Mouse (Mus musculus) thymus, adult 18-20 months (tissue): Measurements from ENCODE around the gene BC107364.
"Not testable (repeated sequence)": the region's sequence is repeated elsewhere in the genome, so short reads cannot be mapped to it uniquely, and the experiment has no call there.

Source experiments
- DNase-seq, 2 experiments: peaks; one replicate each; pipeline ENCODE4 v3.0.0; 2022; ENCODE audit warnings: mixed read lengths in 2 of 2

Gene BC107364

GRCm38 (mm10) chr3:96410966-96411365, 41.1 kb downstream of the BC107364 start:
- no peak for DNase-seq

DNA sequence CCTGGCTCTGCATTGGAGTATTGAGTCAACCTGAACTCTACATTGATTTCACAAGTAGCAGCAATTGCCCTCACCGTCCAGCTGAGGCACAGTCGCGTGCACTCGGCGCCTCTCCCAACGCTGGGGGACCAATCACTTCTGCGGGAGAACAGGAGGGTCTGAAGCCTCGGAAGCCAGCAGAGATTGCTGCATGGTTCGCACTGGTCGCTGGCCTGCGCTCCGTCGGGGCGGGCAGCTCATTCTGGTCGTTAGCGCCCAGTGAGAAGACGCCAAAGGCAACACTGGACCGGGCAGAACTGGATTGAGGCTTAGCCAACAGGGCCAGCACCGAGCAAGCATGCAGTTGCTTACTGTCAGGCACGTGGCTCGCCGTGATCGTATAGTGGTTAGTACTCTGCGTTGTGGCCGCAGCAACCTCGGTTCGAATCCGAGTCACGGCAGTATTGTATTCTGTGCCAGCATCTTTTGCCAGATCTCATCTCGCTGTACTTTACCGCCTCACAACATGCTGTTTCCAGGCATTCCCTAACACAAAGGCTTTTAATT, 42.3 kb downstream of the BC107364 start:
- DNase-seq, result no peak

DNA sequence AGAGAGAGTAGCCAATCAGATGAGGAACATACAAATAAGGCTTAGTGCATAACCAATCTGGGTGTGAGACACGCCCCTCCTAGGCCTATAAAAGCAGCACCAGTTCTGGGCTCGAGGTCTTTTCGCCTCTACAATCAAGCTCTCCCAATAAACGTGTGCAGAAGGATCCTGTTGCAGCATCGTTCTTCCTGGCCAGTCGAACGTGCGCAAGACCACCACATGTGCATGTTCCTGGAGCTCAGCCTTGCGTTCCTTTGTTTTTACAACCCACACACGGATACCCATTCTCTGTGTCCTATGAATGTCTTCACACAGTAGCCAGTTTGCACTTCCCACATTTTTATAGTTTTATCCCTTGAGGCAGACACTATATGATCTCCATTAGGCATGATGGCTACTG, 44.0 kb downstream of the BC107364 start:
- not testable (repeated sequence) for DNase-seq

GRCm38 (mm10) chr3:96405541-96406503, 46.3 kb downstream of the BC107364 start:
- no peak for DNase-seq

GRCm38 (mm10) chr3:96405004-96405403, 47.1 kb downstream of the BC107364 start:
- DNase-seq, result no peak

GRCm38 (mm10) chr3:96404450-96404849, 47.7 kb downstream of the BC107364 start:
- DNase-seq, result no peak

- DNase-seq, result no peak
Measured at GRCm38 (mm10) chr3:96403016-96403415, 49.1 kb downstream of the BC107364 start.

- peak in 1 of 2 experiments; percentile 5 for DNase-seq
Measured at GRCm38 (mm10) chr3:96401832-96402501, 50.1 kb downstream of the BC107364 start.

GRCm38 (mm10) chr3:96401474-96401831, 50.7 kb downstream of the BC107364 start:
- DNase-seq, result no peak

DNA sequence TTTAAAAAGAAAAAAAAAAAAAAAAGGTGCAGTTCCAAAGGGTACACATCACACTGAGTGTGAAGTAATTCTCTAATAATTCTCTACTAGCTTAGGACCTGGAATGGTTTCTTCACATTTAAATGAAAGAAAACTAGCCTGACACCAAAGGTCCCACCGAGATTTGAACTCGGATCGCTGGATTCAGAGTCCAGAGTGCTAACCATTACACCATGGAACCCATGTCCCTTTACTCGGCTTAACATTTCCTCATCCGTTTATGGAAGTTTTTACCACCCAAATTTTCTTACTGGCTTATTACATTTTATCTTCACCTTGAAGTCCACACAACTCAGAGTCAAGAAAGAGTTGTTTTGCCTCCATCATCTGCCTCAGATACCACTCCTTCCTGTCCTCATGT, 53.2 kb downstream of the BC107364 start:
- DNase-seq, result no peak

GRCm38 (mm10) chr3:96396857-96397256, 55.2 kb downstream of the BC107364 start:
- no peak for DNase-seq

DNA sequence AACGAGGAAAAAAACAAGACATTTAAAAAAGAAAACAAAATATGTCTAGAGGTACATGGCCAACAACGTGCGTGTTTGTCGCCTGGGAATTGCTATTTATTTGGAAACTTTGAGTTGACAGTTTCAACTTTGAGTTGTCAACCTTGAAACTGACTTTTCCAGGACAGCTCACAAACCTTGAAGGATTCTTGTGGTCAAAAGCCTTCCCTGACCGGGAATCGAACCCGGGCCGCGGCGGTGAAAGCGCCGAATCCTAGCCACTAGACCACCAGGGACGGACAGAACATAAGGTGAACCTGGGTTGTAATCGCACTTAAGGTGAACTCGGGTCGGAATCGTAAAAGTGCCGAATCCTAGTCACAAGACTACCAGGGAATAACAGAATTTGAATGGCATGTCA, 64.9 kb downstream of the BC107364 start:
- DNase-seq, result not testable (repeated sequence)
